In the genomic region with DNA sequence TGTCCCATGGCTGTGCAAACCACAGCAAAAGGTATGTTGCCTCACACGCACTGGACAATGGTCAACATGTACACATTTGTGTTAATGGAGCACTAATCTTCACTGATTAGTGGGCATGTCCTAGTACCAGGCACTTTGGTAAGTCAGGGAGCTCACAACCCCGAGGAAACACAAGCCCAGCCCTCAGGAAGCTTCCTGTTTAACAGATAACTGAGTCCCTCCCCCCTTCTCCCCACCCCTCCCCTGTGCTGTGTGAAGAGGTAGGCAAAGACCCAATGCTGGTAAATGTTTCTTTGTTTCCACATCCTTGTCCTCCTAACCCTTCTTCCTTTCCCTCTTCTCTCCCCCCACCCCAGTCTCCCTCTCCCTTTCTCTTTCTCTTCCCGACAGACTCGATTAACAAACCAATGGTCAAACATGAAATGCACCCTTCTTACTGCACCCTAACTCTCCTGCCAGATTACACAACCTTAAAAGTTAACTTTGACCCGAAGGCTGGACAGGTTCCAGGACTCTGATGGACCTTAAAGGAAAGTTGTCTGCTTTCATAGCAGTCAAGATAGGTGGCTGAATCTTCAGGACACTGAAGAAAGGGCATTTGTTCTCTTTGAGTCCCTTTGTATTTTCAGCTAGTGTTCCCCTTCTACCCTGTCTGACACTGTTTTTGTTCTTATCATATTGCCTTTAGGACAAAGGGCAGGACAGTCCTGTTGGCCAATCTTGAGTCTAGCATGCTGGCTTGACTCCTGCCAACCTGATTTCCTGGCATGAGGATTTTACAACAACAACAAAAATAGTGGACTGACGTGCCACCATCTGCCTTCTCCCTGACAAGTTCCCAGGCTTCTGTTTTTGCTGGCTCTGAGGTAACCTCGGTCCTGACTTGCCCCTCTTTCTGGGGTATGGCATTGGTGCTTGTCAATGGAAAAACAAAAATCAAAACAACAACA, we compare ENCODE assay signal across 11 mouse cellular contexts. TPM values are rescaled to one million over a fixed set of nuclear protein-coding genes. Genes with fewer than 3 reads are reported as not detected.
DNase-seq lines count a peak whose midpoint lies in the region; ATAC-seq lines count a peak whose summit lies in the region.
"Had no signal": no experiment of that assay in that cellular context is flagged by ENCODE, and none has a peak within 500 bp of the region (broad histone marks: within the 10 kb centered on the region; RNA-seq: fewer than 3 reads in every experiment).

No protein-coding gene starts in this region.

- 55% methylated on average over 7 of the region's 7 CpGs for WGBS in intestine, embryonic 16.5 days

- H3K27me3 ChIP-seq in intestine, embryonic 16.5 days (replicated peaks; ENCODE audit: control insufficient read depth, insufficient read depth, low read length), result no peaks in the 10 kb centered on the region
- H3K27me3 ChIP-seq: neural tube, embryonic 13.5 days; Patski had no signal

- intact Hi-C loops in left cerebral cortex, postnatal 14 days (cut with DNase I), result no loop called here

- ATAC-seq in intestine, embryonic 16.5 days, result peak; percentile 26
- ATAC-seq: Patski had no signal

- H3K4me2 ChIP-seq in intestine, embryonic 16.5 days (ENCODE audit: low read depth, low read length), result no peak overlapping the region
- H3K4me2 ChIP-seq: neural tube, embryonic 13.5 days had no signal

- H3K9ac ChIP-seq in intestine, embryonic 16.5 days (ENCODE audit: low read depth, low read length), result no peak overlapping the region
- H3K9ac ChIP-seq: neural tube, embryonic 13.5 days had no signal

- H3K4me3 ChIP-seq in intestine, embryonic 16.5 days (ENCODE audit: low read length), result no peak overlapping the region
- H3K4me3 ChIP-seq: neural tube, embryonic 13.5 days had no signal

- H3K4me1 ChIP-seq in intestine, embryonic 16.5 days (ENCODE audit: control insufficient read depth, insufficient read depth, low read length), result peaks cover 3% of the 10 kb centered on the region; the same call in 1 of the 2 replicates
- H3K4me1 ChIP-seq: neural tube, embryonic 13.5 days had no signal

- no peaks in the 10 kb centered on the region for H3K36me3 ChIP-seq in intestine, embryonic 16.5 days (ENCODE audit: control insufficient read depth, insufficient read depth, low read length)

- H3K27ac ChIP-seq in intestine, embryonic 16.5 days (ENCODE audit: low read length), result no peak overlapping the region
- H3K27ac ChIP-seq: macrophage; neural tube, embryonic 13.5 days had no signal

- no peaks in the 10 kb centered on the region for H3K9me3 ChIP-seq in intestine, embryonic 16.5 days (ENCODE audit: control insufficient read depth, low read length)
- H3K9me3 ChIP-seq: neural tube, embryonic 13.5 days had no signal

- peak; percentile 51 for DNase-seq in thymus, postnatal 0 days (ENCODE audit: low spot score)
- no peak for DNase-seq in thymus, adult 18-20 months
- peak; percentile 81 for DNase-seq in cerebellum, adult 9-10 months
- DNase-seq in naive thymus-derived CD4-positive, alpha-beta T cell, adult 2 months (ENCODE audit: low read depth), result peak; percentile 54
- DNase-seq in left cerebral cortex, postnatal 14 days (ENCODE audit: low spot score in 2 of 2), result no peak
- DNase-seq in B cell, adult 2 months, result no peak
- DNase-seq: layer of hippocampus, postnatal 36 days had no signal

RNA-seq across cellular contexts. Expression of a gene that starts 13.0 kb away (rescaled TPM):
- 104 and 126 TPM in 2 replicates for polyA plus RNA-seq in thymus, postnatal 0 days (2015; fragmentation: Nextera tagmentation; extraction: Ambion mirVana)
- polyA plus RNA-seq in intestine, embryonic 16.5 days (2015; fragmentation: Nextera tagmentation; extraction: Ambion mirVana), result 20.0 and 21.2 TPM in 2 replicates
- total RNA-seq in left cerebral cortex, postnatal 14 days (2021), result 10 to 100 TPM; 44.1 to 45.0 TPM

Comparison
In these comparisons a context has a peak if more than half of its experiments do, and no peak if none do; other contexts are left out.
1. DNase-seq: peak in thymus, postnatal 0 days (single experiment), cerebellum, adult 9-10 months (single experiment) and naive thymus-derived CD4-positive, alpha-beta T cell, adult 2 months (single experiment); none in thymus, adult 18-20 months (0 of 2), left cerebral cortex, postnatal 14 days (0 of 2) and B cell, adult 2 months (0 of 2).